Mouse (Mus musculus) mesoderm, embryonic 11.5 days (tissue): Measurements from ENCODE around the gene Dennd4b.
"Not testable (repeated sequence)": the region's sequence is repeated elsewhere in the genome, so short reads cannot be mapped to it uniquely, and the experiment has no call there.

Experiments
- DNase-seq: peaks from one replicate; pipeline ENCODE4 v3.0.0-alpha.2; 2012; ENCODE audit warnings: low read depth, low spot score

Dennd4b gene

DNA sequence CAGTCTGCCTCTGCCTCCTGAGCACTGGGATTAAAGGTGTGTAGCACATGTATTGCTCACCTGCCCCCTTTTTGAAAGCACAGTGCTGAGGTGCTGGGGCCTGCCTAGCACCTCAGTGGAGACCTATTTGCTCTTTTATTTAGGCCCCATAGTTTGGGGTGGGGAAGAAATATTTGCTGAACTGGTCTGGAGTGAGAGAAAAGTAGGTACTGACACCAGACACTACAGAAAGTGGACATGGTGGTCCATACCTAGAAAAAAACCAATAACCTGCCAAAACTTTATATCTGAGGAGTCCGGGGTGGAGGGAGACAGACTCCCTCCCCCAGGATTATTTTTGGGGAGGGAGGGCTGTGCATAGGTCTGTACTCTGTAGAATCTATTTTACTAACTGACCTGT, 11.8 kb upstream of the Dennd4b start:
- DNase-seq: not testable (repeated sequence)

DNA sequence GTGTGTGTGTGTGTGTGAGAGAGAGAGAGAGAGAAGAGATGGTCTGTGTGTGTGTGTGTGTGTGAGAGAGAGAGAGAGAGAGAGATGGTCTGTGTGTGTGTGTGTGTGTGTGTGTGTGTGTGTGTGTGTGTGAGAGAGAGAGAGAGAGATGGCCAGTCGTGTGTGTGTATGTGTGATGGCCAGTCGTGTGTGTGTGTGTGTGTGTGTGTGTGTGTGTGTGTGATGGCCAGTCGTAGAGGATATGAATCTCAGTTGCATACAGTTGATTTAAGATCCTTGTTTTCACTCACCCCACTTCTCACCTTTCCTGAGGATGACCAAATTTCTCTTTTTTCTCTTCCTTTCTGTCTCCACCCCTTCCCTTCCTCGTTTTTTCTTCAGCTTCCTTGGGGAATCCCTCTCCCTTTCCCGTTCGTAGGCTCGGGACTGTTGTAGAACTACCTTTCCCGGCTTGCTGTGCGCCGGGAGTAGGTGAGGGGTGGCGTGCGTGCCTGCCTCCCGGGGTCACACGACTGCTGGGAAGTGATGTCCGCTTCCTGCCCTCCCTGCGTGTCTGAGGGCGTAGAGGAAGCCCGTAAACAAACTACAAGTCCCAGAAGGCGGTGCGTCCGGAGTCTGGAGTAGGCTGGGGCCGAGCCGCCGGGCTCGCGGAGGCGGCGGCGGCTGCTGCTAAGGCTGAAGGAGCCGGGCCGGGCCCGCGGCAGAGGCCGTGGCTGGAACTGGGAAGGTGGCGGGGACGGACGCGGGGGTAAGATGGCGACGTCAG, 11.1 kb upstream of the Dennd4b start, which contains the start of gene Crtc2:
Gene Crtc2, plus strand, starts transcription at position 511 of the 766 bp plus-strand sequence.
- DNase-seq: peak; percentile 97

DNA sequence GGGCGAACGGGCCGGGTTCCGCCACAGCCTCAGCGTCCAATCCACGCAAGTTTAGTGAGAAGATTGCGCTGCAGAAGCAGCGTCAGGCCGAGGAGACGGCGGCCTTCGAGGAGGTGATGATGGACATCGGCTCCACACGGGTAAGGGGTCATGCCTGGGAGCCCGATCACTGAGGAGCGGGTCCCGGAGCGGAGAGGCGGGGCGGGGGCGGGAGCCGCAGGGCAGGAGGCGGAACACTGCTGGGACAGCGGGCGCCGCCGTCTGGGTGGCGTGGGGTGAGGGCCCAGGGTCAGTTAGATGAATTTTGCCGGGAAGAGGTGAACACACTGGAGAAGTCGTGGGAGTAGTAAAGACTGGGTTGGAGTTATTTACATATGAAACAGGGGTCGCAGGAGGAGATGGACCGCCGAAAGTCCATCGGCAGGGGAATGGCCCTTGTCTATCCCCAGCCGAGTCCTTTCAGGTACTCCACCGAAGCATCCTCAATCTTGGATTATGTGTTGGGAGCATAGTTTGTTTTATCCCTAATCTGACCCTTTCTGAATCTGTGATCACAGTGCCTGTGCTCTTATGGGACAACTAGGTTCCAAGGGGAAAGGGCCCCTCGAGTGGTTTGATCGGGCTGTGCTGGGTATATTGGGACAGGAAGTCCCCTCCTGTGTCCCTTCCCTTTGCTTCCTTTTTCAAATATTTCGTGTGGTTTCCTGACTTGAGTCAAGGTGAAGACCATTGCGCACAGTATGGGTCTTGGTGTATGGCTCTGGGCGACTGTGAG, 10.4 kb upstream of the Dennd4b start:
- DNase-seq: no peak

DNA sequence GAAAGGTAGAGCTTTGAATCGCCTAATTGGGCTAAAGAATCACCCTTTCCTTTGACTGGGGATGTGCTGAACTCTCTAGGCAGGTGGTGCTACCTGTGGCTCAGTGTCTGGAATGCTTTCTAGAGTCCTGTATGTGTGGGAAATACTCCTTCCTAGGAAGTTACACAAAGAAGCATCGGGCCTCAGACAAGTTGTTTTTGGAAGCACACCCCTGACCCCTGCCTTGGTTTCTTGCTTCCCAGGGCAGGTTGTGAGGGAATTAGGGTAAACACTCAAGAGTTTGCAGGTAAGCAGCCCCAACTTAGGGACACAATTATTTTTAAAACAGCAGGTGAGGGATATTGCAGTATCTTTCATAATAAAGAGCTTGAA, 9.8 kb upstream of the Dennd4b start:
- DNase-seq: no peak

DNA sequence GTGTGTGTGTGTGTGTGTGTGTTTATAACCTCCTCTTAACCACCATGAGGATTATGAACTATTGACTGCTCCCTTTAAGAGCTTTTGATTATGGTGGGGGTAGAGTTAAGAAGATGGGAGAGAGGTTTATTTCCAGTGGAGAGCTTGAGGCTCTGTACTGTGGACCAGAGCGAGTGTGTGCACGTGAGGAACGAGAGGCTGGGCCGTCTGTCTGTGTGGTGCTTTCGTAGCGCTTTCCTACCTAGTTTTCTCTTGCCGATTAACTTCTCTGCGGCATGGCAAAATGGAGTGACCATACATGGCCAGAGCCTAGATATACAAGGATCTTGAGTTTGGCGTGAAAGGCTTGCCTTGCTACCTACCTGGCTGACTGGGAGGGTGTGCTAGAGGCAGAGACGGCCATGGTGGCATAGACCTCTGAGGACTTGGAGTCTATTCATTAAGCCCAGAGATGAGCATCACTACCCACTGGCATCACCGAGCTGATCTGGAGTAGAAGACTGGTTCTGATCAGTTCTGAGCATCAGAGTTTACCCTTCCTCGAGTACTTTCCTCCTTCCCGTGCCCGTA, 9.1 kb upstream of the Dennd4b start:
- DNase-seq: no peak

DNA sequence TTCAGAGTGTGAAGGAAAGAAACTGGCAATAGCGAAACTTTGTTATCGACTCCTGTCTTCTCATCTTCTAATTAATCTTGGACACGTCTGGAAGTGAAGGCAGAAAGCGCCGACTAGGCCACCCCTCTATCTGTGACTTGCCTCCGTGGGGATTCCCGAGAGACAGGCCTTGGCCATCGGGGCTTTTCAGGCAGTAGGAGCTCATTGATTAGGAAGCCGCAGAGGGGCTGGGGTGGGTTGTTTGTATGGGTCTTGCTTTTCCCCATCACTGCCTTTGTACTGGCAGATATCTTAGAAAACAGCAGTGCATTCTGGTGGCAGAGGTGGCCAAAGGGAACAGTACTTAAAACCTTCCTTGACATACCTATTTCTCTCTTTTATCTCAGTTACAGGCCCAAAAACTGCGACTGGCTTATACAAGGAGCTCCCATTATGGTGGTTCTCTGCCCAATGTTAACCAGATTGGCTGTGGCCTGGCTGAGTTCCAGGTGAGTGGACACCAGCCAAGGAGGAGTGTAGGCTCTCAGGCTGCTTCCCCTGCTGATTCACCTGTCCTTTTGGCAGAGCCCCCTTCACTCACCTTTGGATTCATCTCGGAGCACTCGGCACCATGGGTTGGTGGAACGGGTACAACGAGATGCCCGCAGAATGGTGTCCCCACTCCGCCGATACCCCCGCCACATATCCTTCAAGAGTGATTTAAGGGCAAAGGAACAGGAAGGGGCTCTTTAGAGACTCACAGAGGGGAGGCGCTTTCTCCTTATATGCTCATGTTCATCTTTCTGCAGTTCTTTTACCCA, 8.1 kb upstream of the Dennd4b start:
- no peak for DNase-seq

DNA sequence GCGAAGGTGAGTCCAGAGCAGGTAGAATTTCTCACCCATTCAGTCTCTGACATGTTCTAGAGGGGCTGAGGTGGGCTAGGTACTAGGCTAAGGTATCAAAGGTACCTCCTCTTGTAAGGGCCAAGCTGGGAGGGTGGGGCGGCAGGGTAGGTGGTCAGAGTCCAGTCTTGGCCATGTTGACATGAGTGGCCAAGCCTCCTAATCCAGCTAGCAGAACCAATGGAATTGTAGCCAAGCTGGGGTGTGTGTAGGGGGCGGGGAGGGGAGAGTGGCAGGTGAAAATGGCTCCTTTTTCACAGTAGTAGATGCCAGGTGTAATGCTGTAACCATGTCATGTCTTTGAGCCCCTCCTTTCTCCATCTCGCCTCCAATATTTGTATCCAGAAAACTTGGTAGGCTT, 6.5 kb upstream of the Dennd4b start:
- no peak for DNase-seq

DNA sequence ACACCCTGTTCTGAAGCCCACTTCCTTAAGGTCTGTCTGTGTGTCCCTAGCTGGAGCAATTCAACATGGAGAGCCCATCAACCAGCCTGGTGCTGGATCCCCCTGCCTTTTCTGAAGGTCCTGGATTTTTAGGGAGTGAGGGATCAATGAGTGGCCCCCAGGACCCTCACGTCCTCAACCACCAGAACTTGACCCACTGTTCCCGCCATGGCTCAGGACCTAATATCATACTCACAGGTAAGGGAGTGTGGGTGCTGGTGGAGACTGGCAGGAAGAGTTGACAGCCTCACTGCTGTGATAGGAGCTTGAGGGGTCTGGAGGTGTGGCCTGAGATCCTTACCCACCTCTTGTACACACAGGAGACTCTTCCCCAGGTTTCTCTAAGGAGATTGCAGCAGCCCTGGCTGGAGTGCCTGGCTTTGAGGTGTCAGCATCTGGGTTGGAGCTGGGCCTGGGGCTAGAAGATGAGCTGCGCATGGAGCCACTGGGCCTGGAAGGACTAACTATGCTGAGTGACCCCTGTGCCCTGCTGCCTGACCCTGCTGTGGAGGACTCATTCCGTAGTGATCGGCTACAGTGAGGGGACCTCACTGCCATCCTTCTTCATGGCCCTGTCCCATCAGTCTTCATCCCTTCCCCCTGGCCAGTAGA, 1.7 kb upstream of the Dennd4b start:
- DNase-seq: no peak

DNA sequence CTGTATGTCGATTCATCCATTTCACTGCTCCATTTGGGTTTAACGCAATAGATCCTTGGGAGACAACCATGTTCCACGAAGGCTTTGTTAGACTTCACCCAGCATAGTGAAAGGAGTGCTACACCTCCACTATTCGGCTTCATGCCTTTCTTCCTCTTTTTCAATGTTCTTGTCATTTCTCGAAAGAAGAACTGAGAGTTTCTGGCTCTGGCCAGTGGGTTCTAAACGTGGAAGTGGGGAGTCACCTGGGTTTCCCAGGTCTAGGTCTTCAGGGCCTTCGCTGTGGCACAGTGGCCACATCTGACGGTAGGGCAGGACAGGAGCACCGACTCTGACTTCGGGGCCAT, 325 bp upstream of the Dennd4b start:
- DNase-seq: no peak

DNA sequence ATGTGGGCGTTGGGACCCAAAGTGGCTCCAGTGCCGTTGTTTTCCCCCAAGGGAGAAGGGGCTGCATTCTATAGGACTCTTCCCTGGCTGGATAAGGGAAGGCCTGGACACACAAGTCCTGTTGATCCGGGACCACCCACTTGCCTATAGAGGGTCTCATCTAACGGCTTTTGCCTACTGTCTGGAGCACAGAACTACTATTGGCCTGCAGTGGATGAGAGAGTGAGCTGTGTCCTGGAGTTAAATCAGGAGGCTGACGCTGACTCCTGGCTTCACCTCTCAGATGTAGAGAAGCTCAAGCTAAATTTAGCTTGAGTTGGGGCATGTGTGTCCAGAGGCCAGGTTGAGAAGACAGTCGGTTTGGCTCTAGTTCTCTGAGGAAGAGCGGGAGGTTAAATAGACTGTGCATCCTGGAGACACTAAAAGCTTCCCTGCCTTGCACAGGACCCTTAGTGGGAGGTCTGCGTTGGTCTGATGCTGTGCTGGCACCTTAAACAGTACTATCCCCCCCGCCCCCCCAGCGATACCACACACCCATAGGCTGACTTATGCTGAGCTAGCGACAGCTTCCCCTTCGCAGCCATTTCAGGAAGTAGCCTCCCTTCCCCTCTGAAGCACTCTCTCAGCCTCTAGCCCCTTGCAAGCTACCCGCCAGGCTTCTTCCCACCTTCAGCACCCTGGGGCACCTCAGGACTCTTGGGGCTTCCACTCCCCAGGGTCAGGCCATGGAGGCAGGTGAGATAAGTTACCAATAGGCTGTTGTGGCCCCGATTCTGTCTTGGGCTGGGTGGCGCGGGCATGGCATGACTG, 1.2 kb downstream of the Dennd4b start:
- DNase-seq: no peak

DNA sequence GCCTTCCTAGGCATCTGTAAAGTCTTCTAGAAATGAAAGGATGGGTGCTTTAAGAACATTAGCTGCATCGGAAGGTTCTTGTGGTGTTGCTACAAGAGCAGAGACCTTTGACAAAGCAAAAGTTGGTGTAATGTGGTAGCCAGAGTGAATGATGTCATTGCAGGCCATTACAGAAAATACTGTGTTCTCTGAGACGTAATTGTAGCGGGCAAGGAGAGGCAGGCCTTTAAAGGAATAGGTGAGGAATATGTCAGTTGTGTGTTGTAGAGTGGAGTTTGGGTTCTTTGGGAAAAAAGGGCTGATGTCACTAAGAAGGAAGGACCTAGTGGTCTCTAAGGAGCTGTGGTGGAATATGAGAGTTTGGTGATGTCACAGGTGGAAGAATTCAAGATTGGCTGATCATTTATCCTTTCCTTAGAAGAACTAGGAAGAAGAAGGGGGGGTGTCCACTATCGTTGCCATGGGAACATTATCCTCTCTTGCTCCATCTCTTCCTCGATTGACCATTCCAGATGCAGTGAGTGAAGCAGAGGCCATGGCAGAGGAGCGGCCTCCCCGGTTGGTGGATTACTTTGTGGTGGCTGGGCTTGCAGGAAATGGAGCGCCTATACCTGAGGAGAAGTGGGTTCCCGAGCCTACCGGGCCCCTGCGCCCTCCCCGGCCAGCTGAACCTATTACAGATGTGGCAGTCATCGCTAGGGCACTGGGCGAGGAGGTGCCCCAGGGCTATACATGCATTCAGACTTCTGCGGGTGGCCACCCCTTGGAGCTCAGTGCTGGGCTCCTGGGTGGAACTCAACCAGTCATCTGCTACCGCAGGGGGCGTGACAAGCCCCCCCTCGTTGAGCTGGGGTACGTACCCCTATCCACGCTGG, 2.2 kb downstream of the Dennd4b start:
- no peak for DNase-seq

DNA sequence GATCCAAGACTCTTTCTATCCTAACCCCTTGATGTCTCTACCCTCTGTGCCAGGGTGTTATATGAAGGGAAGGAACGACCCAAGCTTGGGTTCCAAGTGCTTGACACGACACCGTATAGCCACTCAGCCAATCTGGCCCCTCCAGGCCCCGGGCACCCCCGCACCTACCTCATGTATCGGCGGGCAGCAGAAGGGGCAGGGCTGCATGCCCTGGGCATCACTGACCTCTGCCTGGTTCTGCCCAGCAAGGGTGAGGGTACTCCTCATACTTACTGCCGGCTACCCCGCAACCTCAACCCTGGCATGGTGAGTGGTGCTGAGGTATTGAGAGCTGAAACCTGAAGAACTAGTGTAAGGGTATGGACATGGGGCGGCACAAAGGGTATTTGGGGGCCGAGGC, 3.2 kb downstream of the Dennd4b start:
- DNase-seq: no peak

DNA sequence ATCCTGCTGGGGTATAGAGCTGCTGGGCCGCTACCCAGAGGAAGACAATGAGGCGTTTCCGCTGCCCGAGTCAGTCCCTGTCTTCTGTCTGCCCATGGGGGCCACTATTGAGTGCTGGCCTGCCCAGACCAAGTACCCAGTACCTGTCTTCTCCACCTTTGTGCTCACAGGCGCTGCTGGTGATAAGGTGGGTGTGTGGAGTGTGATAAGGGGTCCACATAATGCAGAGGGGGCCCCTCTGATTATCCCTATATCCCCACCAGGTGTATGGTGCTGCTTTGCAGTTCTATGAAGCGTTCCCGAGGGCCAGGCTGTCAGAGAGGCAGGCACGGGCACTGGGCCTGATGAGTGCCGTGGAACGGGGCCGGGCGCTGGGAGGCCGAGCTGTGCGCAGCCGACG, 4.0 kb downstream of the Dennd4b start:
- DNase-seq: no peak

DNA sequence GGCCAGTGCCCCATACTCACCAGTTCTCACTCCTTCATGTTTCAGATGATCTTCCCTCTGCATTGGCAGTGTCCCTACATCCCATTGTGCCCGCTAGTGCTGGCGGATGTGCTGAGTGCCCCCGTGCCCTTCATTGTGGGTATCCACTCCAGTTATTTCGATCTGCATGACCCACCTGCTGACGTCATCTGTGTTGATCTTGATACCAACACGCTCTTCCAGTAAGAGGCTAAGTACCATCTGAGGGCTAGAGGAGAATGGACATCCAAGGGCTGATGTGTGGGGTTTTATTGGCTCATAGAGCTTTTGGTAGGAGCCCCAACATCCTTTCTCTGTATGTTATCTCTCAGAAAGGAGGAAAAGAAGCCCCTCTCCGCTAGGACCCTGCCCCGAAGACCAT, 5.8 kb downstream of the Dennd4b start:
- no peak for DNase-seq

DNA sequence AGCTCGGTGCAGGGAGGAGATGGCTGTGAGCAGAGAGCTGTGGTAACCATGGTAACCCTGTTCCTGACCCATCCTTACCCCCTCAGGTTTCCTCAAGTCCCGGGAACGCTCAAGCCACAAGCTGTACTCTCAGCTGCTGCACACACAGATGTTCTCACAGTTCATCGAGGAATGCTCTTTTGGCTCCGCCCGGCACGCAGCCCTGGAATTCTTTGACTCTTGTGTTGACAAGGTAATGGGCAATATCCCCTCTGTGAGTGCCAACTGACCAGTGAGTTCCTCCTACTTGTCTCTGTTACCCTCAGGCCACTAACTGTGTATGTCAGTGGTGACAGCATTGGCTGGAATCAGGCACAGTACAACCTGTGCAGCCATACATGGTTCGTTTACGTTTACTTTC, 7.2 kb downstream of the Dennd4b start:
- DNase-seq: no peak

DNA sequence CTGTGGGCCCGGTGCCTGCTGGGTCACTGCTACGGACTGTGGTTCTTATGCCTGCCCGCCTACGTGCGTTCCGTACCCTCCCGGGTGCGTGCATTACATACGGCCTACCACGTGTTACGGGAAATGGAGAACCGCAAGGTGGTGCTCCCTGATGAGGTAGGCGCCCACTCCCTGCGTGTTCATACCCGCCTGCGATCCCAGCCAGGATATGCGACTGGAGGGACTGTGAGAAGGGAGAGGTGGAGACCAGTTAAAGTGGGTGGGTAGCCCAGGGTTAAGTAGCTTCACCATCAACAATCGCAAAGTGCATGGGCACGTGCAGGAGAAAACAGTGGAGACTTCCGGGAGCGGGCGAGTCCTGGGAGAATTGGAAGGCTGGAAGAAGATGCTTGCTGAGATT, 8.9 kb downstream of the Dennd4b start:
- no peak for DNase-seq

DNA sequence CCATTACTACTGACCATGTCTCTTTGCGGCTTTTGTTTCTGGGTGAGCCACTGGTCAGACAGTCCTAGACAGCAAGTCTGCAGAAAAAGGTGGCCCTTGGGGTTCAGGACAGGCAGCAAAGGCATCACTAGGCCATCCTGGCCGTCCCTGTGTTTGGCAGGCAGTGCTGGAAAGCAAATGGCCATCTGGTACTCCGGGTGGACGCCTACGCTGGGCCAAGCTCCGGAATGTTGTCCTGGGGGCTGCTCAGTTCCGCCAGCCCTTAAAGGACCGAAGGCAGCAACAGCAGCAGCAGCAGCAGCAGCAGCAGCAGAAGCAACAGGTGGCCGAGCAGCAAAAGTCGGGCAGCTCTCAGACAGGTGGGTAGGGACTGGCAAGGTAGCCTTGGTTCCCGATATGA, 10.3 kb downstream of the Dennd4b start:
- DNase-seq: no peak

DNA sequence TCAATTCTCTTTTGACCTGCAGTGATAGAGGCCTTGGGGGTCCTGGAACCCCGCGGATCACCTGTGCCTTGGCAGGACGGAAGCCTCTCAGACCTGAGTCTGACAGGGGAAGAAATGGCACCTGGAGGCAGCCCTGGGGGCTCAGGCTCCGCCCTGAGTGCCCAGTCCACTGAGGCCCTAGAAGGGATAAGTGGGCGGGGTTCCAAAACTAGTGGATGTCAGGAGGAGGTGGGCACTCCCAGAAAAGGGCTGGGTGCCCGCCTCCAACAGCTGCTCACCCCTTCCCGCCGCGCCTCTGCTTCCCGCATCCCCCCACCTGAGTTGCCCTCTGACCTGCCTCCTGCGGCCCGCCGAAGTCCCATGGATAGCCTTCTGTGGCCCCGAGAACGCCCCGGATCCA, 11.9 kb downstream of the Dennd4b start:
- no peak for DNase-seq

DNA sequence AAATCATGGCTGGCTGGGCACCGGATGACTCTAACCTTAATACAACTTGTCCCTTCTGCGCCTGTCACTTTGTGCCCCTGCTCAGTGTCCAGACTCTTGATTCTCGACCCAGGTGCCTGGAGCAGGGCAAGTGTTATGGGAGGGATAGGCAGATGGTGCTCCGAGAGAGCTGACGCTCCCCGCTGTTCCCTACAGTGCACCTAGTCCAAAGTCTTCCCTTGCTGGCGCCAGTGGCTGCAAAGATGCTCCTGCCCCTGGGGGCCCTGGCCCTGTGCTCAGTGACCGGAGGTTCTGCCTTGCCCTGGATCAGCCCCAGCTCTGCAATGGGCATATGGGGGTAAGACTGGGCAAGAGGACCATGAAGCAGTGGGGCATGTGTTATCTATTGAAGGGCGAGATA, 12.8 kb downstream of the Dennd4b start:
- no peak for DNase-seq

DNA sequence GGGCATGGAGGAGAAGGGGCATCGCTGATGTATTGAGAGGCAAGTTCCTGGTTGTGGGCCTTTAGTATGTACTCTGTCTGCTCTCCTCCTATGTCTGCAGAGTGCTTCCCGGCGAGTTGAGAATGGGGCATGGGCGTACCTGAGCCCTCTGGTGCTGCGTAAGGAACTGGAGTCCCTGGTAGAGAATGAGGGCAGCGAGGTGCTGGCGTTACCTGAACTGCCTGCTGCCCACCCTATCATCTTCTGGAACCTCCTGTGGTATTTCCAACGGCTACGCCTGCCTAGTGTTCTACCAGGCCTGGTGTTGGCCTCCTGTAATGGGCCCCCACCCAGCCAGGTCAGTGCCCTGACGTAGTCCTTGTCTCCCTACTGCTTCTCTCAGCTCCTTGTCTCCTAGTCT, 13.2 kb downstream of the Dennd4b start:
- no peak for DNase-seq
